Mouse (Mus musculus) limb, embryonic 11.5 days (tissue): ENCODE measurements around the gene Eno4. TPM values are rescaled to one million over a fixed set of nuclear protein-coding genes. Genes with fewer than 3 reads are reported as not detected.
"Not testable (repeated sequence)": the region's sequence is repeated elsewhere in the genome, so short reads cannot be mapped to it uniquely, and the experiment has no call there.

Source experiments
- ATAC-seq: fragments of 200-750 bp; cut with Nextera tagmentation; 2 replicates; pipeline ENCODE4 v1.8.0; 2017; ENCODE audit warnings: low read depth; ENCODE audit not compliant: insufficient number of reproducible peaks, low FRiP score, low TSS enrichment
- DNase-seq: peaks from one replicate; pipeline ENCODE4 v3.0.0-alpha.2; 2015; ENCODE audit warnings: low spot score
- H3K27ac ChIP-seq: fragments of 300-500 bp; sonication (generic); replicated peaks from 2 replicates; pipeline ENCODE4 v1.5.1; 2014; ENCODE audit warnings: low read depth, mild to moderate bottlenecking, low read length
- H3K27me3 ChIP-seq: fragments of 300-500 bp; sonication (generic); 2 replicates; pipeline ENCODE4 v1.6.1; 2014; ENCODE audit warnings: mild to moderate bottlenecking, low read length, mixed read lengths; ENCODE audit not compliant: control insufficient read depth, insufficient read depth
- H3K36me3 ChIP-seq: fragments of 300-500 bp; sonication (generic); 2 replicates; pipeline ENCODE4 v1.6.1; 2014; ENCODE audit warnings: mild to moderate bottlenecking, low read length, moderate library complexity, mixed read lengths; ENCODE audit not compliant: control insufficient read depth, insufficient read depth
- H3K4me1 ChIP-seq: fragments of 300-500 bp; sonication (generic); 2 replicates; pipeline ENCODE4 v1.6.1; 2014; ENCODE audit warnings: low read length, mixed read lengths; ENCODE audit not compliant: control insufficient read depth, insufficient read depth
- H3K4me2 ChIP-seq: fragments of 300-500 bp; sonication (generic); 2 replicates; pipeline ENCODE4 v1.6.1; 2014; ENCODE audit warnings: low read depth, mild to moderate bottlenecking, moderate library complexity; ENCODE audit not compliant: severe bottlenecking
- H3K4me3 ChIP-seq: fragments of 300-500 bp; sonication (generic); 2 replicates; pipeline ENCODE4 v1.5.1; 2014; ENCODE audit warnings: low read depth, low read length
- H3K9ac ChIP-seq: fragments of 300-500 bp; sonication (generic); 2 replicates; pipeline ENCODE4 v1.6.1; 2014; ENCODE audit warnings: mild to moderate bottlenecking, low read length
- H3K9me3 ChIP-seq: fragments of 300-500 bp; sonication (generic); 2 replicates; pipeline ENCODE4 v1.6.1; 2016; ENCODE audit warnings: low read length; ENCODE audit not compliant: control insufficient read depth
- WGBS: fragments of 180-500 bp; shearing (Covaris S2); extraction: QIAGEN DNeasy Blood & Tissue Kit; methylation state at CpG from one replicate; pipeline ENCODE4 v1.1.7; 2014; 5-methylcytosine and 5-hydroxymethylcytosine counted together
- polyA plus RNA-seq: library from polyadenylated mRNA; unstranded; fragments of >200 nt; fragmentation: Nextera tagmentation; extraction: Ambion mirVana; gene quantifications from 2 replicates; pipeline ENCODE4 v1.2.1, GENCODE M21; 2014

Eno4 gene
- polyA plus RNA-seq, result 0.51 and 0.59 TPM in 2 replicates

DNA sequence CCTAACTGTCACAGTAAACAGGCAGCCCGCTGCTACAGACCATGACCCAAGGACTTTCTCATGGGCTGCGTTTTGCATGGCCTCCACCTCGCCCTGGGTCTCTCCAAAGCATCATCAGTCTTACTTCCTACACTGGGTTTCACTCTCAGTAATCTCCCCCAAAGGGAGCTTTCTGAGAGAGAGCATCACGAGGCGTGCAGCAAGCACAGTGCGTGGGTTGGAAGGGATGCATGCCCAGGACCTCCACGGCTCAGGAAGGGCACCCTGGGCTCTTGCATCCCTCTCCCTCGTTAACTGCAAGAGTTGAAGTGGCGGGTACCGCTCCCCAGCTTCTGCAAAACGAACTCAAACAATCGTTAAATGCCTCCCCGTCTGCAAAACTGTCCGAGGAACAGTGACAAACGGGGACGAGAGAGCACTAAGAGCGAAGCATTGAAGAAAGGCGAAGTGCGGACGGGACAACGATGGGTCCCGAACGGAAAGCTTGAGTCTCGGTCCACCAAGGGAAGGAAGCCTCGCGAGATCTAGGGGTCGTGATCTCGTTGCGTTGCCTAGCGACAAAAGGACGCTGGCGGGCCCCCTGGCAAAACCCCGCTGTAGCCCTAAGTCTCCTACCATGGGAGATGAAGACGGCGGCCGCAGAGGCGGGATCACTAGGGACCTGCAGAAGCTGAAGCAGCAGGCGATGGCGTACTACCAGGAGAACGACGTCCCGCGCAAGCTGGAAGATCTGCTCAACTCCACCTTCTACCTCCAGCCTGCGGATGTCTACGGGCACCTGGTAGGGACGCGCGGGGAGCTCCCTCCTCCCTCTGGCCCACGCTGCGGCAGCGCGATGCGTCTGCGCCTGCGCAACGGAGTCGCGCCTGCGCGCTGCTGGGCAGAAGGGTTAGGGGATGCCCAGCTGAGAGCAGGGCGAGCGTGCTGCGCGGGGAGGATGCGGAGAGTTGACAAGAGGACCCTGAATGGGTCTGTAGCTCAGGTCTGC is at the start of gene Eno4, which contains the start of gene Hspa12a:
Eno4 (plus strand) TSS at position 585 of the 988 bp plus-strand sequence.
Hspa12a (minus strand) TSS at position 814 of the 988 bp plus-strand sequence.
- WGBS, result under 1% methylated on average over 65 of the region's 65 CpGs
- ATAC-seq, result peak; percentile 93

DNA sequence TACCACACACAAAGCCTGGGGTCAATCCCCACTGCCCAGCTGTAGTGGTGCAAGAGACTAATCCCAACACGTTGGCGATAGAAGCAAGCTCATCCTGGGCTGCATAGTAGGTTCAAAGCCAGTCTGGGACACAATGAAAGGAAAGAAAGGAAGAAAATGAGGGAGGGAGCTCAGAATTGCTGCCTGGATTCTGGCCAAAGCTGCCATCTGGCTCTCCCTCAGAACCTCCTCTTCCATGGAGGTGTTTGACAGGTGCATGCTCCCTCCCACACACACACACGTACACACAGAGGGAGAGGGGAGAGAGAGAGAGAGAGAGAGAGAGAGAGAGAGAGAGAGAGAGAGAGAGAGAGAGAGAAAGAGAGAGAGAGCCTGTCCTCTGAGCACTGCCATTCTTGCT is 47.0 kb upstream of the Eno4 start:
- Histone ChIP-seq H3K27me3 (no peaks in the 10 kb centered on the region), H3K9ac (no peak overlapping the region), H3K27ac (no peak overlapping the region), H3K36me3 (no peaks in the 10 kb centered on the region), H3K4me1 (no peaks in the 10 kb centered on the region), H3K9me3 (no peaks in the 10 kb centered on the region), H3K4me3 (no peak overlapping the region), H3K4me2 (no peak overlapping the region)
- ATAC-seq (no peak), DNase-seq (no peak)
- 91% methylated on average over 2 of the region's 3 CpGs for WGBS

More for the DNA sequence above, at the start of gene Eno4, which contains the start of gene Hspa12a:
- no peaks in the 10 kb centered on the region for H3K36me3 ChIP-seq
- H3K27ac ChIP-seq, result peak within 1 kb of the TSS; percentile 70
- no peaks in the 10 kb centered on the region for H3K27me3 ChIP-seq
- H3K4me3 ChIP-seq, result peak within 1 kb of the TSS; percentile 65
- peak within 1 kb of the TSS; percentile 87 for H3K4me2 ChIP-seq
- no peaks in the 10 kb centered on the region for H3K9me3 ChIP-seq
- DNase-seq, result peak; percentile 99
- H3K4me1 ChIP-seq, result peaks cover 3% of the 10 kb centered on the region; the same call in 1 of the 2 replicates
- peak within 1 kb of the TSS; percentile 91 for H3K9ac ChIP-seq

- H3K4me3 ChIP-seq, ATAC-seq, H3K4me1 ChIP-seq, DNase-seq, H3K4me2 ChIP-seq, H3K9ac ChIP-seq, H3K27ac ChIP-seq, H3K36me3 ChIP-seq, H3K27me3 ChIP-seq, H3K9me3 ChIP-seq: not testable (repeated sequence)
- WGBS, result 91% methylated on average over 10 of the region's 10 CpGs
These were observed 42.8 kb upstream of the Eno4 start for GRCm38 (mm10) chr19:58900471-58900870.

GRCm38 (mm10) chr19:58903079-58903898 is 39.9 kb upstream of the Eno4 start:
- no peaks in the 10 kb centered on the region for H3K36me3 ChIP-seq
- no peaks in the 10 kb centered on the region for H3K4me1 ChIP-seq
- H3K4me3 ChIP-seq, result no peak overlapping the region
- H3K4me2 ChIP-seq, result peak overlapping the region; percentile 39; the same call in 1 of the 2 replicates
- H3K27ac ChIP-seq, result no peak overlapping the region
- H3K9ac ChIP-seq, result no peak overlapping the region
- no peak for DNase-seq
- 63% methylated on average over 7 of the region's 7 CpGs for WGBS
- H3K9me3 ChIP-seq, result no peaks in the 10 kb centered on the region
- H3K27me3 ChIP-seq, result no peaks in the 10 kb centered on the region
- ATAC-seq, result no peak

DNA sequence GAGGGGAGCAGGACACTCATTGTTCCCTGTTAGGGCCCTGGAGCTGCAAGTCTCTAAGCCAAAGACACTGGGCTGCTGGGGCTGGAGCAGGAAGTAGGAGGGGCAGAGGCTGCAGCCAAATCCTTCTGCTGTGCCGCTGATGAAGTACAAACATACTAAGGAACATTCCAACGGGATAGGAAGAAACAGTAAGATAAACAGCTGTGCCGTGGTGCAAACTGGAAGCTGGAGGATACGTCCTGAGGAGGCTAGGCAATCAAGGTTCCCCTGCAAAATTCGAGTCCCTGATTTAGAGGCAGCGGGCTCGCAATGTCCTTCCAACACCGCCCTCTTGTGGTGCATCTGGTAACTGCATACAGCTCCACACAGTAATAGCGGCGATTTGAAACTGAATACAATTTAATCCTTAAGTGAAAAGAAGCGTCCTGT is 39.3 kb upstream of the Eno4 start:
- peak; percentile 94 for DNase-seq
- WGBS, result under 1% methylated on average over 11 of the region's 11 CpGs

GRCm38 (mm10) chr19:58906685-58907084 is 36.5 kb upstream of the Eno4 start:
- H3K27me3 ChIP-seq, result no peaks in the 10 kb centered on the region
- ATAC-seq (no peak), DNase-seq (no peak)
- no peak overlapping the region for H3K27ac ChIP-seq
- H3K4me1 ChIP-seq, result no peaks in the 10 kb centered on the region
- H3K4me3 ChIP-seq, result no peak overlapping the region
- H3K4me2 ChIP-seq, result no peak overlapping the region
- H3K36me3 ChIP-seq, result no peaks in the 10 kb centered on the region
- 52% methylated on average over 9 of the region's 9 CpGs for WGBS
- no peaks in the 10 kb centered on the region for H3K9me3 ChIP-seq
- H3K9ac ChIP-seq, result no peak overlapping the region

More for the DNA sequence above, 39.3 kb upstream of the Eno4 start:
- H3K27me3 ChIP-seq, result no peaks in the 10 kb centered on the region
- no peak overlapping the region for H3K4me3 ChIP-seq
- H3K36me3 ChIP-seq, result no peaks in the 10 kb centered on the region
- peak overlapping the region; percentile 39 for H3K4me2 ChIP-seq
- no peaks in the 10 kb centered on the region for H3K4me1 ChIP-seq
- H3K9me3 ChIP-seq, result no peaks in the 10 kb centered on the region
- ATAC-seq, result no peak
- no peak overlapping the region for H3K9ac ChIP-seq
- no peak overlapping the region for H3K27ac ChIP-seq

DNA sequence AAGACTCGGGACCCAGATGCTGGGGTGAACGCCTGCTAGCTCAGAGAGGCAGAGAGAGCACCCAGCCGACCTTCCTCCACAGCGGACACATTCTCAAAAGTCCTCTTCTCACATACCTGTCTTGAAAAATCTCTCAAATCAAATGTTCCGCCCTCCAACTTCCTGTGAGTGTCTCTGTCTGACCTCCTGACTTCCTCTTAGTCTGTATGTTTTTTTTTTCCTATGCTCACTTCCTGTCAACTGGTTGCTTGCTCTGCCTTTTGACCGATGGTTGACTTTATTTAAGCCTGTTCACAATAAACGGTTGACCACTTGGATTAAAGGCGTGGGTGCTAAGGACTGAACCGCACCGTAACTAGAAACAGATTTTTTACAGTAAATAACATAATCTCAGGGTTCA is 35.2 kb upstream of the Eno4 start:
- H3K36me3 ChIP-seq, result no peaks in the 10 kb centered on the region
- no peak overlapping the region for H3K4me3 ChIP-seq
- no peaks in the 10 kb centered on the region for H3K27me3 ChIP-seq
- H3K27ac ChIP-seq, result no peak overlapping the region
- H3K4me1 ChIP-seq, result no peaks in the 10 kb centered on the region
- no peak for DNase-seq
- ATAC-seq, result no peak
- no peak overlapping the region for H3K4me2 ChIP-seq
- H3K9ac ChIP-seq, result no peak overlapping the region
- WGBS, result 83% methylated on average over 10 of the region's 10 CpGs
- no peaks in the 10 kb centered on the region for H3K9me3 ChIP-seq

DNA sequence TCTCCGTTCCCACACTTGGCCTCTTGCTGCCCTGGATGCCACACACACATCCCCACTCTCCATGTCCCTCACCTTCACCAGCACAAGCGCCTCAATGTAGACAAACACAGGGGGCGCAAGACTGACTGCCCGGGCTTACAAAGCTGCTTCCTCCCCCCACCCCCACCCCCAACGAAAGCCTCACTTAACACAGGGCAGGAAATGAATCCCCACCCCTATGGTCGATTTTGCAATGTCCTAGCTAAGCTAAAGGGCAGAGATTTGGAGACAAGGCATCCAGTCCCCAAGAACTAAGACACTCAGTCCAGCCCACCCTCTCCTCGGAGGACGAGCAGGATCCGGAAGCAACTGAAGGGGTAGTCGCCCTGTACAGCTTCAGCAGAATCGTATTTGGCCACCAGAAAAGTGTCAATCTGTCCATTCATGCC is 32.3 kb upstream of the Eno4 start:
- Histone ChIP-seq H3K36me3 (no peaks in the 10 kb centered on the region), H3K27me3 (no peaks in the 10 kb centered on the region), H3K4me1 (no peaks in the 10 kb centered on the region), H3K27ac (no peak overlapping the region), H3K9me3 (no peaks in the 10 kb centered on the region), H3K4me3 (peak overlapping the region; percentile 23), H3K4me2 (peak overlapping the region; percentile 53), H3K9ac (0 out of 2 replicates have a peak overlapping the region, but pooled peaks have one; percentile 41)
- WGBS, result 2% methylated on average over 11 of the region's 11 CpGs
- DNase-seq (no peak), ATAC-seq (peak; percentile 54; the same call in 1 of the 2 replicates)
